Mouse (Mus musculus) c-Kit-negative CD71-positive TER-119-positive erythroid progenitor cells, embryonic 14.5 days (primary cell): Measurements from ENCODE around the gene Dlgap1.

ENCODE experiments used
- DNase-seq: peaks from one replicate; pipeline ENCODE4 v3.0.0-alpha.2; 2013; ENCODE audit warnings: low read depth, low spot score

Dlgap1 gene

DNA sequence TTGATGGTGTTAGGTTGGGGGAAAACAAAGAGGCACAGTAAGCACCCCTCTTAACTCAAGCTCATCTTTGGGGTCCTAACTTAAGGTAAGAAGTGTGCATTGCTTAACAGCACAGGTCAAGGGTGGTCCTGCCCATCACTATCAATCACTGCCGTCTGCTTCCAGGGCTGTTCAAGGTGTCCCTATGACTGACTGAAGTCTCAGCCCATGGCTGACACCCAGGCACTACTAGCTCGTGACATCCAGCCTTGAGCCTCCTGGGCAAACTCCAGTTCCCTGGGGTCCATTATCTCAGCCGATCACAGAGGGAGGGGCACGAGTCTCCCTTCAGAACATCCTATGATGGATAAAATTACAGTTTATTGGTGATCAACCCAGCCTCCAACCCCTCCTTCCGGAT is 897.2 kb downstream of the Dlgap1 start:
- DNase-seq, result no peak

DNA sequence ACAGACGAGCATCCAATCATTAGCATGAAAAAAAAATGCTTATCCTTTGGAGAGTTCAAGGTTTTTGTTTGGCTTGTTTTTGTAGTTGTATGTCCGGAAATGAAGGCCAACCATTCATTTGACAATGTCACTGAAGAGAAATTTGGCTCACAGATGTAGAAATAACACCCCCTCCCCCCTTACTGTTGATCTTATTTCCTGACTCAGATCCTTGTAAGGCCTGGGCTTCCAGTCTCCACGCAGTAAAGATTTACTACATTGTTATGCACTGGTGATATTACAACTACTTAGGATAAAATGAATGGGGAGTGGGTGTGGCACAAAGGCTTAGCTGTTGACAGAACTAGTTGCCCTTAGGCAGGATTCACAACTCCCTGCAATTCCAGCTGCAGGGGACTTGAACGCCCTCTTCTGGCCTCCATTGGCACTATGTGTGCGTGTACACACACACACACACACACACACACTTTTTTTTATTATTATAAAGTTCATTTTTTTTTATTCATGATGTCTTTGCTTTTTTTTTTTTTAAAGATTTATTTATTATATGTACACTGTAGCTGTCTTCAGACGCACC is 897.8 kb downstream of the Dlgap1 start:
- no peak for DNase-seq

DNA sequence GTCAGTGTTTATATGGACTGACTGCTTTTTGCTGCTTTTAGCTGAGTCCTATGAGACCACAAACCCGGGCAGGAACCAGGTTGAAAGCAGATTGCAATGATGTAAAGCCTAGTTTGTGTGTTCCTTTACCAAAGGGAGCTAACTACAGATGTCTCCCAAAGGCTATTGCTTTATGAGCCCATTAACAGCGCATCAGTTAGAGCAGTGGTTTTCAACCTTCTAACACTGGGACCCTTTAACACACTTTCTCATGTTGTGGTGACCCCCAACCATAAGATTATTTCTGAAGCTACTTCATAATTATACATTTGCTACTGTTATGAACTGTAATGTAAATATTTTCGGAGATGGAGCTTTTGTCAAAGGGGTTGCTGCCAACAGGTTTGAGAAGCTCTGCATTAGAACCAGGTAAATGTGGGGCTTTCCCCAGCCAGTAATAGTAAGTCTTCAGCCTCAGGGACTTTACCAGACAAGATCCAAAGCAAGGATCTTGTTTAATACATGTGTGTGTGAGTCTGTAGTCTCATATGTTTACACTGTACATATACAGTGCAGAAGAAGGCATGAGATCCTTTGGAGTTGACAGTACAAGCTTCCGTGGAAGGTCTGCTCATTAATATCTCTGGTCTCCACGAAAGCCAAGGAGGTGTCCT is 899.8 kb downstream of the Dlgap1 start:
- no peak for DNase-seq

DNA sequence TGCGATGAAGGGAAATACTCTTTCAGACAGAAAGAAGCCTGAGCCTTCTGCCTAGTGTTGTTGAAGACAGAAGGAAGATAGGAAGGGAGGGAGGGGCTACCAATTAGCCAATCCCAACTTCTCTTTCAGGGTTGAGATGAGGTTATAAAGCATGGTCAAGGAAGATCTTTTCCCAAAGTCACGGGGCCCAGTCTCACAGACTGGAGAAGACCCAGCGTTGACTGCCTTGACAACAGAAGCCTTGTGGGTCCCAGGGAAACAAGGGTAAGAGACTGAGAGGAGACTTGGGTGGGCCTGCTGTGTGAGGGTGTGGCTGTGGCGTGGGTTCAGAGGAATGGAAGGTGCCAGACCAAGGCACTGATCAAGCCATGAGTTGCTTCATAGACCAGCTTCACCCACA is 901.7 kb downstream of the Dlgap1 start:
- DNase-seq, result no peak
